Mouse (Mus musculus) brain, embryonic 14.5 days (tissue): ENCODE results near the gene Trim41.

Source experiments
- CTCF ChIP-seq: fragments of 200-500 bp; IDR thresholded peaks from 2 replicates; pipeline ENCODE4 v1.5.1; 2012; ENCODE audit warnings: inconsistent platforms, mild to moderate bottlenecking, moderate library complexity, borderline replicate concordance; ENCODE audit not compliant: insufficient read depth, insufficient read length; ENCODE audit errors: extremely low read depth
- POLR2A ChIP-seq: fragments of 200-500 bp; IDR thresholded peaks from 2 replicates; pipeline ENCODE4 v1.6.1; 2012; ENCODE audit warnings: mild to moderate bottlenecking, inconsistent platforms, borderline replicate concordance; ENCODE audit not compliant: poor library complexity, insufficient read depth, insufficient read length, severe bottlenecking; ENCODE audit errors: extremely low read depth

GRCm38 (mm10) chr11:48844309-48844708 lies 27.2 kb upstream of the Trim41 start:
- no peak for TF ChIP-seq POLR2A
- no peak for TF ChIP-seq CTCF
